In genomic region chr12:78645282-78645681, GRCm38 (mm10) we compare ENCODE assay signal across 22 mouse cellular contexts. TPM values are rescaled to one million over a fixed set of nuclear protein-coding genes. Genes with fewer than 3 reads are reported as not detected.
"Had no signal": no experiment of that assay in that cellular context is flagged by ENCODE, and none has a peak within 500 bp of the region (broad histone marks: within the 10 kb centered on the region; RNA-seq: fewer than 3 reads in every experiment).

No protein-coding gene starts in this region.

- H3K27me3 ChIP-seq: neural tube, embryonic 12.5 days; neural tube, embryonic 13.5 days; neural tube, embryonic 15.5 days; stomach, embryonic 15.5 days had no signal

- H3K4me1 ChIP-seq: neural tube, embryonic 12.5 days; neural tube, embryonic 13.5 days; neural tube, embryonic 15.5 days; stomach, embryonic 15.5 days had no signal

- DNase-seq: retina, postnatal 1 day; right cerebral cortex, adult 18-20 months; right cerebral cortex, postnatal 14 days; right cerebral cortex, postnatal 25 days; right cerebral cortex, postnatal 4 days; spleen, adult 18-20 months; thymus, adult 18-20 months; thymus, adult 2 months; thymus, postnatal 14 days; thymus, postnatal 25 days; thymus, postnatal 36 days; thymus, postnatal 4 days had no signal

- H3K9ac ChIP-seq: neural tube, embryonic 12.5 days; neural tube, embryonic 13.5 days; neural tube, embryonic 15.5 days; stomach, embryonic 15.5 days had no signal

- H3K36me3 ChIP-seq: neural tube, embryonic 12.5 days; neural tube, embryonic 13.5 days; neural tube, embryonic 15.5 days; stomach, embryonic 15.5 days had no signal

- H3K4me3 ChIP-seq: neural tube, embryonic 12.5 days; neural tube, embryonic 13.5 days; neural tube, embryonic 15.5 days; stomach, embryonic 15.5 days had no signal

- H3K27ac ChIP-seq: neural tube, embryonic 12.5 days; neural tube, embryonic 13.5 days; neural tube, embryonic 15.5 days; stomach, embryonic 15.5 days; stomach, postnatal 0 days had no signal

- H3K9me3 ChIP-seq: neural tube, embryonic 12.5 days; neural tube, embryonic 13.5 days; neural tube, embryonic 15.5 days; stomach, embryonic 15.5 days had no signal

RNA-seq across cellular contexts. Expression of gene Fam71d, which starts 46.1 kb away (rescaled TPM):
- polyA plus RNA-seq: neural tube, embryonic 12.5 days; small intestine, adult 2 months; spleen, adult 2 months; stomach, embryonic 14.5 days; stomach, embryonic 15.5 days; stomach, embryonic 16.5 days; stomach, postnatal 0 days; thymus, adult 2 months; thymus, postnatal 0 days had no signal
